Mouse (Mus musculus): ENCODE results near the gene Abcb4.

- TF ChIP-seq TAL1 (IDR thresholded peaks at IDR 0.05; ENCODE audit: low read length) (no peak), GATA1 (IDR thresholded peaks at IDR 0.05; ENCODE audit: low read length) (no peak)
These were observed 2.7 kb downstream of the Abcb4 start for GRCm38 (mm10) chr5:8896198-8896597.

Measured in erythroblast, embryonic 14.5 days (primary cell).